Comparison of ENCODE assay signal across 14 mouse cellular contexts in the genomic region with DNA sequence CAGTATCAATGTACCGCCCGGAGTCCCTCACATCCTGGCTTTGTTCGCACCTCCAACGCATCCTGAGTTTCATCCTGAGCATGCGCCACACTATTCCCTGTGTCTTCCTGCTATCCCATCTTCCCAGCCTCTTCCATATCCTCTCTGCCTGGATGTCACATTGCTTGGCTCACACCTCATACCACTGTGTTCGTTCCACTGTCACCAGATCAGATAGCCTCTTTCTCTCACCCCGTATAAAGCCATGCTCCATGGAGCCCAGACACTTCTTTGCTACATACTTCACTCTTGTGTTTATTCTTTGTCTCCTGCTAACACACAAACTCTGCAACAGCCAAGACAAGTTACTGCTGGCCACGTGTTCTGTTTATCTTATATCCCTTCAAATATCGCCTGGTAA.
"Had no signal": no experiment of that assay in that cellular context is flagged by ENCODE, and none has a peak within 500 bp of the region (broad histone marks: within the 10 kb centered on the region; RNA-seq: fewer than 3 reads in every experiment).

No protein-coding gene starts in this region.

- ATAC-seq: inflammation-experienced regulatory T-cells, adult 6 months; intestine, embryonic 16.5 days; liver, postnatal 0 days had no signal

- H3K27ac ChIP-seq: limb, embryonic 12.5 days; limb, embryonic 15.5 days; liver, embryonic 14.5 days had no signal

- H3K4me3 ChIP-seq: limb, embryonic 12.5 days; limb, embryonic 15.5 days had no signal

- H3K27me3 ChIP-seq: limb, embryonic 12.5 days; limb, embryonic 15.5 days had no signal

- H3K9me3 ChIP-seq: limb, embryonic 12.5 days; limb, embryonic 15.5 days had no signal

- DNase-seq: kidney, adult 18-20 months; kidney, postnatal 14 days; kidney, postnatal 4 days; left cerebral cortex, postnatal 4 days; liver, postnatal 0 days; midbrain, embryonic 14.5 days; thymus, postnatal 25 days had no signal

- H3K9ac ChIP-seq: limb, embryonic 12.5 days; limb, embryonic 15.5 days; liver, embryonic 14.5 days; liver, postnatal 0 days had no signal

- H3K4me2 ChIP-seq: limb, embryonic 12.5 days; limb, embryonic 15.5 days; liver, embryonic 11.5 days; midbrain, embryonic 11.5 days had no signal
